Mouse (Mus musculus): ENCODE data around the gene Wdr83os. TPM values are rescaled to one million over a fixed set of nuclear protein-coding genes. Genes with fewer than 3 reads are reported as not detected.
A peak's percentile ranks its signal among the peaks of the same experiment; 100 is the strongest.

Wdr83os gene
- polyA plus RNA-seq, 1 experiment from 2014 or later, result 120 TPM

DNA sequence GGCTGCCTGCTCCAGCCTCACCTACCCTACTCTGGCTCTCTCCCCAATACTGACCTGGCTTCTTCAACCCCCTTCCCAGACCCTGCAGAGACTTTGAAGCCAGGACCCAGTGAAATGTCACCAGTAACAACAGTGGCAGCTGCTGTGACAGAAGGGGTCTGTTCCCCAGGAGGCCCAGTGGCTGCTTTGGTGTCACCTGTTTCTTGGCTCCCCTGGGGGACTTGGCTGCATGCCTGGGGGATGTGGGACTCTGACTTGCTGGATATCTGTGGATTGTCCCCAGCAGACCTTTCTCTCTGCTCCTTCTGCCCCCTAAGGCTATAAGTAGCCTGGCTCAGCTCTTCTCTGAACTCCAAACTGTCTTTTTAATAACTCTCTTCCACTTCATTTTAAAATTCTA lies 12.6 kb upstream of the Wdr83os start, which contains the start of gene Gm5741:
Gene Gm5741, minus strand, starts transcription at position 1 of the 400 bp plus-strand sequence.
- no peak for ATAC-seq (replicated peaks; ENCODE audit: insufficient number of reproducible peaks, low FRiP score, low TSS enrichment)
- H3K4me2 ChIP-seq, result no peak within 1 kb of the TSS
- H3K9me3 ChIP-seq (replicated peaks; ENCODE audit: control insufficient read depth, low read length), result no peaks in the 10 kb centered on the region

GRCm38 (mm10) chr8:85071041-85071440 lies 9.5 kb upstream of the Wdr83os start:
- Histone ChIP-seq H3K4me2 (peak overlapping the region; percentile 80), H3K27ac (ENCODE audit: low read depth, low read length) (peak overlapping the region; percentile 96; the same call in 1 of the 2 replicates), H3K27me3 (ENCODE audit: control insufficient read depth, insufficient read depth, low read length) (no peaks in the 10 kb centered on the region), H3K4me3 (ENCODE audit: low read depth, low read length) (peak overlapping the region; percentile 97), H3K9me3 (replicated peaks; ENCODE audit: control insufficient read depth, low read length) (no peaks in the 10 kb centered on the region), H3K9ac (ENCODE audit: low read depth, low read length) (peak overlapping the region; percentile 97), H3K36me3 (ENCODE audit: control insufficient read depth, insufficient read depth, low read length) (peaks cover 21% of the 10 kb centered on the region), H3K4me1 (ENCODE audit: control insufficient read depth, insufficient read depth, low read length) (peaks cover 8% of the 10 kb centered on the region)
- WGBS (ENCODE audit: insufficient replicate concordance), result 86% methylated on average over 5 of the region's 5 CpGs
- ATAC-seq (replicated peaks; ENCODE audit: insufficient number of reproducible peaks, low FRiP score, low TSS enrichment), result no peak

More for the DNA sequence above, 12.6 kb upstream of the Wdr83os start, which contains the start of gene Gm5741:
- H3K36me3 ChIP-seq (ENCODE audit: control insufficient read depth, insufficient read depth, low read length), result peaks cover 3% of the 10 kb centered on the region; the same call in 1 of the 2 replicates
- no peak within 1 kb of the TSS for H3K4me3 ChIP-seq (ENCODE audit: low read depth, low read length)
- no peak within 1 kb of the TSS for H3K27ac ChIP-seq (ENCODE audit: low read depth, low read length)
- H3K27me3 ChIP-seq (ENCODE audit: control insufficient read depth, insufficient read depth, low read length), result no peaks in the 10 kb centered on the region
- peaks cover 8% of the 10 kb centered on the region for H3K4me1 ChIP-seq (ENCODE audit: control insufficient read depth, insufficient read depth, low read length)
- H3K9ac ChIP-seq (ENCODE audit: low read depth, low read length), result no peak within 1 kb of the TSS

- WGBS (ENCODE audit: insufficient replicate concordance), result under 1% methylated on average over 68 of the region's 68 CpGs
- Histone ChIP-seq H3K4me1 (ENCODE audit: control insufficient read depth, insufficient read depth, low read length) (peaks cover 8% of the 10 kb centered on the region), H3K9ac (ENCODE audit: low read depth, low read length) (peak within 1 kb of the TSS; percentile 97), H3K4me3 (ENCODE audit: low read depth, low read length) (peak within 1 kb of the TSS; percentile 97), H3K9me3 (replicated peaks; ENCODE audit: control insufficient read depth, low read length) (no peaks in the 10 kb centered on the region), H3K36me3 (ENCODE audit: control insufficient read depth, insufficient read depth, low read length) (peaks cover 27% of the 10 kb centered on the region), H3K27me3 (ENCODE audit: control insufficient read depth, insufficient read depth, low read length) (no peaks in the 10 kb centered on the region), H3K4me2 (peak within 1 kb of the TSS; percentile 80), H3K27ac (ENCODE audit: low read depth, low read length) (peak within 1 kb of the TSS; percentile 96)
- peak; percentile 81 for ATAC-seq (replicated peaks; ENCODE audit: insufficient number of reproducible peaks, low FRiP score, low TSS enrichment)
Measured at GRCm38 (mm10) chr8:85071514-85072281, 8.8 kb upstream of the Wdr83os start, which contains the start of gene Dhps. TSS of gene Dhps (plus strand) at chr8:85071757.

DNA sequence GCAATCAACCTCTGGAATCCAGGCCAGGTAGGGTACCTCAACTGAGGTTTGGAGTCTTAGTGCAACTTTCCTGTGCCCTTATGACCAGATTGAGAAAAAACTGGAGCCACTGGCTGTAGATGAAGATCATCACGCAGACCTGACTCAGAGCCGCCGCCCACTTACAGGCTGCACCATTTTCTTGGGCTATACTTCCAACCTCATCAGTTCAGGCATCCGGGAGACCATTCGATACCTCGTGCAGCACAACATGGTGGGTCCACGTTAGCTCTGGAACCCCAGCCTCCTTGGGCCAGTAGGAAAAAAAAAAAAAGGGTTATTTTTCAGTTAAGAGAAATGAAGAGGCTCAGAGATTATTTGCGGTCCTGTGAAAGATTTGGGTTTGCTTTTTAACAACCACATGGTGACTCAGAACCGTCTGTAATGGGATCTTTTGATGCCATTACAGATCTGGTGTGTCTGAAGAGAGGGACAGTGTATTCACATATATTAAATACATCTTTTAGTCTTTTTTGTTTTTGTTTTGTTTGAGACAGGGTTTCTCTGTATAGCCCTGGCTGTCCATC lies 8.1 kb upstream of the Wdr83os start:
- Histone ChIP-seq H3K4me1 (ENCODE audit: control insufficient read depth, insufficient read depth, low read length) (peaks cover 8% of the 10 kb centered on the region), H3K9me3 (replicated peaks; ENCODE audit: control insufficient read depth, low read length) (no peaks in the 10 kb centered on the region), H3K27ac (ENCODE audit: low read depth, low read length) (peak overlapping the region; percentile 96; the same call in 1 of the 2 replicates), H3K9ac (ENCODE audit: low read depth, low read length) (peak overlapping the region; percentile 97), H3K36me3 (ENCODE audit: control insufficient read depth, insufficient read depth, low read length) (peaks cover 28% of the 10 kb centered on the region), H3K4me2 (peak overlapping the region; percentile 80), H3K27me3 (ENCODE audit: control insufficient read depth, insufficient read depth, low read length) (no peaks in the 10 kb centered on the region), H3K4me3 (ENCODE audit: low read depth, low read length) (peak overlapping the region; percentile 97)
- ATAC-seq (replicated peaks; ENCODE audit: insufficient number of reproducible peaks, low FRiP score, low TSS enrichment), result no peak
- 31% methylated on average over 9 of the region's 9 CpGs for WGBS (ENCODE audit: insufficient replicate concordance)

DNA sequence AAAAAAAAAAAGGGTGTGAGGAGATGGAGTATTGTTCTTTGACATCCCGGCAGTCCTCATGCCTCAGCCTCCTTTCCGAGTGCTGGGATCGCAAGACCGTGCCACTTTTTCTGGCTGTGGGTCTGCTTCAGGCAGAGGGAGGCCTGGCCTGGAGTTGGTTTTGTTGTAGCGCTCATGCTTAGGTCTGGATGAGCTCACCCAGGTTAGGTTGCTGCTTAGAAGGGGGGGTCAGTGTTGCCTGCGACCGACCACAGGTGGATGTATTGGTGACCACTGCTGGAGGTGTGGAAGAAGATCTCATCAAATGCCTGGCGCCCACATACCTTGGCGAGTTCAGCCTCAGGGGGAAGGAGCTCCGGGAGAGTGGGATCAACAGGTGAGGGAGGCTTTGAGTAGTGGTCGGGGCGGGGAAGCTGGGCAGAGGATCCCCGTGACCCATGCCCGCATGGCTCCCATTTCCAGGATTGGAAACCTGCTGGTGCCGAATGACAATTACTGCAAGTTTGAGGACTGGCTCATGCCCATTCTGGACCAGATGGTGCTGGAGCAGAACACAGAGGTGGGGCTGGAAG lies 7.4 kb upstream of the Wdr83os start:
- Histone ChIP-seq H3K9ac (ENCODE audit: low read depth, low read length) (no peak overlapping the region), H3K4me2 (no peak overlapping the region), H3K4me1 (ENCODE audit: control insufficient read depth, insufficient read depth, low read length) (peaks cover 8% of the 10 kb centered on the region), H3K27ac (ENCODE audit: low read depth, low read length) (no peak overlapping the region), H3K36me3 (ENCODE audit: control insufficient read depth, insufficient read depth, low read length) (peaks cover 28% of the 10 kb centered on the region), H3K4me3 (ENCODE audit: low read depth, low read length) (no peak overlapping the region), H3K9me3 (replicated peaks; ENCODE audit: control insufficient read depth, low read length) (no peaks in the 10 kb centered on the region), H3K27me3 (ENCODE audit: control insufficient read depth, insufficient read depth, low read length) (no peaks in the 10 kb centered on the region)
- no peak for ATAC-seq (replicated peaks; ENCODE audit: insufficient number of reproducible peaks, low FRiP score, low TSS enrichment)
- 85% methylated on average over 15 of the region's 15 CpGs for WGBS (ENCODE audit: insufficient replicate concordance)

DNA sequence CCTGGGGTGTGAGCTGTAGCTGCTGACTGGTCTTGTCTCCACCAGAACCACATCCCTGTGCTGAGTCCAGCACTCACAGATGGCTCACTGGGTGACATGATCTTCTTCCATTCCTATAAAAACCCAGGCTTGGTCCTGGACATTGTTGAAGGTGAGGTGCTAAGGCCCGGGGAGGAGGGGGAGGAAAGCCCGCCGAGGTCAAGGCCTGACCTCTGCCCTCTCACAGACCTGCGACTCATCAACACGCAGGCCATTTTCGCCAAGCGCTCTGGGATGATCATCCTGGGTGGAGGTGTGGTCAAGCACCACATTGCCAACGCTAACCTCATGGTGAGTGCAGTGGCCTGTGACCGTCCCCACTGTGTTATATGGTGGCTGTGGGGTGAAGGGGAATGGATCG lies 6.4 kb upstream of the Wdr83os start:
- Histone ChIP-seq H3K27ac (ENCODE audit: low read depth, low read length) (no peak overlapping the region), H3K4me2 (no peak overlapping the region), H3K9ac (ENCODE audit: low read depth, low read length) (no peak overlapping the region), H3K27me3 (ENCODE audit: control insufficient read depth, insufficient read depth, low read length) (no peaks in the 10 kb centered on the region), H3K4me1 (ENCODE audit: control insufficient read depth, insufficient read depth, low read length) (peaks cover 8% of the 10 kb centered on the region), H3K9me3 (replicated peaks; ENCODE audit: control insufficient read depth, low read length) (no peaks in the 10 kb centered on the region), H3K4me3 (ENCODE audit: low read depth, low read length) (no peak overlapping the region), H3K36me3 (ENCODE audit: control insufficient read depth, insufficient read depth, low read length) (peaks cover 28% of the 10 kb centered on the region)
- ATAC-seq (replicated peaks; ENCODE audit: insufficient number of reproducible peaks, low FRiP score, low TSS enrichment), result no peak
- 90% methylated on average over 10 of the region's 10 CpGs for WGBS (ENCODE audit: insufficient replicate concordance)

DNA sequence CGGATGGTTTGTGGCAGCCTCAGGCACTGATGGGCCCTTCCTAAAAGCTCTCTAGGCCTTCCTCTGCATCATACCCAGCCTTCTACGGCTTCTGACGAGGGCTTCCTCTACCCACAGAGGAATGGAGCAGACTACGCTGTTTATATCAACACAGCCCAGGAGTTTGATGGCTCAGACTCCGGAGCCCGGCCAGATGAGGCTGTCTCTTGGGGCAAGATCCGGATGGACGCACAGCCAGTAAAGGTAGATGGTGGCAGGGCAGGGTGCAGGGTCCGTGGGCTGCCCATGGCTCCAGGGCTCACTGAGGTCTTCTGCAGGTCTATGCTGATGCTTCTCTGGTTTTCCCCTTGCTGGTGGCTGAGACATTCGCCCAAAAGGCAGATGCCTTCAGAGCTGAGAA lies 5.9 kb upstream of the Wdr83os start:
- no peak overlapping the region for H3K4me2 ChIP-seq
- no peak overlapping the region for H3K9ac ChIP-seq (ENCODE audit: low read depth, low read length)
- H3K36me3 ChIP-seq (ENCODE audit: control insufficient read depth, insufficient read depth, low read length), result peaks cover 28% of the 10 kb centered on the region
- no peaks in the 10 kb centered on the region for H3K27me3 ChIP-seq (ENCODE audit: control insufficient read depth, insufficient read depth, low read length)
- 89% methylated on average over 10 of the region's 10 CpGs for WGBS (ENCODE audit: insufficient replicate concordance)
- no peaks in the 10 kb centered on the region for H3K9me3 ChIP-seq (replicated peaks; ENCODE audit: control insufficient read depth, low read length)
- H3K27ac ChIP-seq (ENCODE audit: low read depth, low read length), result no peak overlapping the region
- peaks cover 11% of the 10 kb centered on the region for H3K4me1 ChIP-seq (ENCODE audit: control insufficient read depth, insufficient read depth, low read length)
- no peak for ATAC-seq (replicated peaks; ENCODE audit: insufficient number of reproducible peaks, low FRiP score, low TSS enrichment)
- H3K4me3 ChIP-seq (ENCODE audit: low read depth, low read length), result no peak overlapping the region

GRCm38 (mm10) chr8:85076001-85076400 lies 4.5 kb upstream of the Wdr83os start:
- no peak overlapping the region for H3K4me3 ChIP-seq (ENCODE audit: low read depth, low read length)
- H3K4me2 ChIP-seq, result no peak overlapping the region
- no peaks in the 10 kb centered on the region for H3K9me3 ChIP-seq (replicated peaks; ENCODE audit: control insufficient read depth, low read length)
- H3K27me3 ChIP-seq (ENCODE audit: control insufficient read depth, insufficient read depth, low read length), result no peaks in the 10 kb centered on the region
- WGBS (ENCODE audit: insufficient replicate concordance), result 75% methylated on average over 9 of the region's 9 CpGs
- H3K4me1 ChIP-seq (ENCODE audit: control insufficient read depth, insufficient read depth, low read length), result peaks cover 14% of the 10 kb centered on the region
- ATAC-seq (replicated peaks; ENCODE audit: insufficient number of reproducible peaks, low FRiP score, low TSS enrichment), result no peak
- no peak overlapping the region for H3K27ac ChIP-seq (ENCODE audit: low read depth, low read length)
- peaks cover 28% of the 10 kb centered on the region for H3K36me3 ChIP-seq (ENCODE audit: control insufficient read depth, insufficient read depth, low read length)
- H3K9ac ChIP-seq (ENCODE audit: low read depth, low read length), result no peak overlapping the region
